Mouse (Mus musculus) urinary bladder, adult 2 months (tissue): ENCODE results near the gene Slc28a3. TPM values are rescaled to one million over a fixed set of nuclear protein-coding genes. Genes with fewer than 3 reads are reported as not detected.
A peak's percentile ranks its signal among the peaks of the same experiment; 100 is the strongest.

Experiments used
- DNase-seq: peaks from one replicate; pipeline ENCODE4 v3.0.0; 2022; ENCODE audit warnings: low spot score
- polyA plus RNA-seq: library from polyadenylated mRNA; depleted of rRNA; stranded (reverse); fragments of >200 nt; gene quantifications from 2 replicates; pipeline ENCODE4 v1.2.3, GENCODE M21; 2012; rRNA removed

Slc28a3 gene
- 0.06 and 0.07 TPM in 2 replicates for polyA plus RNA-seq

DNA sequence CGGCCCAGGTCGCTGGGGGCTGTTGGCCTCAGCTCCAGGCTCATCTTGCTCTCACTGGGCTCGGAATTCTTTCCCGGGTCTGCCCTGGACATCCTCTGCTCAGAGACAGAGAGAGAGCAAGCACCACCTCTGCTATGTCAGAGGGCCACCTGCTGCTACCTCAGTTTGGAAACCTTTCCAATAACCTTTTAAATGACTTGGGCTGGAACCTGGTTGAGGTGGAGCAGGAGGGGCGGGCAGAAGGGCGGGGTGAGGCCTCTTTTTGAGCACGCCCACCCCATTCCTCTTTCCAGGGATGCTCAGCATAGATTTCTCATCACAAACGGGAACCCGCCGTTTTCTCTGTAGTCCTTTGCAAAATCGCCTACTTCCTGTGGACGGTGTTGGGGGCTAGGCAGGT is at the start of gene Slc28a3:
Slc28a3 (minus strand) TSS at position 162 of the 400 bp plus-strand sequence.
- DNase-seq, result no peak

DNA sequence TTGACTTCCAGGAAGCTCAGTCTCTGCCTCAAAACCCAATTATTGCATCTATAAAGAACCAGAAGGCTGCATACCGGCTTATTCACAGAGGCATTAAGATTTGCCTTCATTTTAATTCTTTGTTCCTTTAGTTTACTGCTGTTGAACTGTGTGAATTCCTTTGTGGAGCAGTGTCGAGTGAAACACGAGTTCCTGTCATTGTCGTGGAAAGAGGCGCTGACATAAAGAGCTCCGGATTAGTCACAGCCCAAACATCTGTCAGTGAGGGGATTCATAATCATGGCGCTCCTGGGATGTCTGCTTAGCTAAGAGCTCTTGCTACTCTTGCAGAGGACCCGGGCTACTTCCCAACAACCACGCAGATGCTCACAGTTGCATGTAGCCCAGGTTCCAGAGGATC is 47.3 kb upstream of the Slc28a3 start:
- no peak for DNase-seq

GRCm38 (mm10) chr13:58656885-58657284 is 46.2 kb upstream of the Slc28a3 start:
- no peak for DNase-seq

DNA sequence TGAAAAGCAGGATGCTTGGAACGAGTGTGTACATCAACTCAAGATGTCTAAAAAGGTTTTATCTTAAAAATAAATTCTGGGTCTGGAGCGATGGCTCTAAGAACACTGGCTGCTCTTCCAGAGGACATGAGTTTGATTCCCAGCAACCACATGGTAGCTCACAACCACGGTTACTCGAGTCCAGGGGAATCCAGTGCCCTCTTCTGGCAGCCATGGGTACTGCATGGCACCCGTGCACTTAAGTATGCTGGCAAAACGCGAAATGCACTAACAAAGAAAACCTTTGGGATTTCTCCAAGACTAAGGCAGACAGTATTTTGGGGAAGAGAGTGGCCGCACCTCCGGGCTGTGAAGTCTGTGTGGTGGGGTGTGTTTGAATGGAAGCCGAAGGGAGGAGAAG is 44.9 kb upstream of the Slc28a3 start:
- DNase-seq, result no peak

- DNase-seq, result peak; percentile 25
Observed at GRCm38 (mm10) chr13:58640330-58640729, 29.7 kb upstream of the Slc28a3 start.

GRCm38 (mm10) chr13:58638950-58639349 is 28.3 kb upstream of the Slc28a3 start:
- no peak for DNase-seq

GRCm38 (mm10) chr13:58637360-58638002 is 26.8 kb upstream of the Slc28a3 start:
- no peak for DNase-seq

- no peak for DNase-seq
Observed at GRCm38 (mm10) chr13:58633887-58634286, 23.2 kb upstream of the Slc28a3 start.

DNA sequence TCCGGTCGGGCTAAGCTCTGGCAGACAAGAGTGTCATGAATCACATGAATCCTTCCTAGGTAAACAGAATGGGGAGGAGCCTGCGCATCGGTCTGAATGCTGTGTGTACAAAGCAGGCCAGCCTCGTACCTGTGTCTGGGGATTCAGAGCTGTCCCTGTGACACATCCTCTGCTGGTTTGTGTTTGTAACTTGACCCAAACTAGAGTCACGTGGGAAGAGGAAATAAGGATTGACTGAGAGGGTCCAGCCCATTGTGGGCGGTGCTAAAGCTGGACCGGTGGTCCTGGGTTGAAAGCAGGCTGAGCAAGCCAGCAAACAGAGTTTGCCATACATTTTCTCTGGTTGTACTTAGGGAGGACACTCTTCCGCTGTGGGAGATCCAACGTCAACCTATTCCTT is 20.1 kb upstream of the Slc28a3 start:
- no peak for DNase-seq

GRCm38 (mm10) chr13:58629365-58630050 is 18.8 kb upstream of the Slc28a3 start:
- no peak for DNase-seq

DNA sequence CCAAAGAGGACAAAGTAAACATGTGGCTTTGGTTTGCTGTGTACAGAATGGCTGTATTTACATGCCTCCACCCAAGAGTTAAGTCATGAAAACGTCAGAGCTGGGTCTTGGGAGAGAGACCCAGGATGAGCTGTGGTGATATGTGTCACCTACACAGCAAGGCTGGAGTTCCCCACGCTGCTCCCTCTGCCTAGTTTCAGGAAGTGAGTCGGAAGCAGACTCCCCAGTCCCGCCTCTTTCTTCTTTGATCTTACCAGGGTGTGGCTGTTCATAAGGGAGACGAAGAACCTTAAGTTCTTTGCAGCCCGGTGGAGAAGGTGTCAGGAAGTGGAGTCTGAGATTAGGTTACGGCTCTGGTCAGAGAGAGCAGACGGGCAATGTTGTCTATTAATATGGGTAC is 12.0 kb upstream of the Slc28a3 start:
- no peak for DNase-seq

DNA sequence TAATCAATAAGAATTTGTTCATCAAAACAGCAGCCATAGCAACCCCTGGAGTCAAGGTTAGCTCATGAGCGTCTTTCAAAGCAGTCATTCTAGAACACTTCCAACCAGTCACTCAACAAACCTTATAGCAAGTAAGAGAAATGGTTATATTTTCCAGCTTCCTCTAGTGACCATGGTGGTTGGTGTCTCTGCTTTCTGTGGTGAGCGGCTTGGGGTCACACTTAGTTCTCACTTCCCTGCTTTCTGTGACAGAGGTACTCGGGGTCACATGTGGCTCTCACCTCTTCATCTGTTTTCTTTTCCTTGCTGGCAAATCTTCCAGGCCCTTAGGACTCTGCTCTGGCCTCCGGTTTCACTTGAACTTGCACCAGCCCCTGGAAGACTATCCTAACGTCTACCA is 8.6 kb upstream of the Slc28a3 start:
- DNase-seq, result no peak

DNA sequence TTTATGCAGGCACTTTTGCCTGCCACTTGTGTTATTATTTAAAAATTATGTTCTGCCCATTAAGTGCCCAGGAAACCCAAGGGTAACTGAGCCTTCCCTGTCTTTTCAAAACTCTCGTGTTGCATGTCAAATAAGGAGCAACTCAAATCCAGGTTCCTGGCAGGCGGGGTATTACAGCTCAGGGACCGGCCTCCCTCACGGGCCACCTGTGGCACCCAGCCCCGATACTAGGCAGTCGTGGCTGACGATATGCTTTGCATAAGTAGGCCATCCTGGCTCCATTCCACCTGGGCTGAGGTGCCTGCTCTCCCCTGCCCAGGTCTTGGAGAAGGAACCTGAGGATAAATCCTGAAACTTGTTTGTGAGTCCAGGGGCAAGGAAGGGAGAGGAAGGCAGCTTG is 618 bp downstream of the Slc28a3 start:
- DNase-seq, result no peak

DNA sequence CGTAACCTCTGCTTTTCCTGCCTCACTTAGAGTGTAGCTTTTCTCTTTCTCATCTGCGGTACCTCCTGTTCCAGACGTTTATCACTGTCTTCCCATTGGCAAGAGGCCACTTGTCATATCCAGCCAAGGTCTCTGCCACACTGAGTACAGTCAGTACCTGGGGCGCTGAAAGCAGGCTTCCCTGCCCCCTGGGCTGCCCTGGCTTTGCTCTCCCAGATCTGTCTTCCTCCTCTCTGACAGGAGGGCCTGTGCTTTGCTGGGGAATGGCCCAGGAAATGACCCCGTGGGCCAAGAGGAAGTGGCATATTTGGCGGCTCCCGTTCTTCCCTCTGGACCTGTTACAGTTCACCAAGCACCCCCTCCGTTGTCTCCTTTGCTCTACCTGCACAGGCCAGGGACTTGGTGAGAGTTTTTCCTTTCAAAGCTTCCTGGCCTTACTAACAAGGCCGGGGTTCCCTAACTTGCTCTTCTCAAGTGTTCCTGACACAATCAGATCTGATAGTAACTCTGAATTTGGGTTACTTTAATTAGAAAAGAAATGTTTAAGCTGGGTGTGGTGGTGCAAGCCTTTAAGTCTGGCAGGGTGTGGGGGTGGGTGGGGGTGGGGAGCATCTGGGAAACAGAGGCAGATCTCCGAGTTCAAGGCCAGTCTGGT is 9.3 kb downstream of the Slc28a3 start:
- no peak for DNase-seq

GRCm38 (mm10) chr13:58598578-58598977 is 12.1 kb downstream of the Slc28a3 start:
- no peak for DNase-seq

DNA sequence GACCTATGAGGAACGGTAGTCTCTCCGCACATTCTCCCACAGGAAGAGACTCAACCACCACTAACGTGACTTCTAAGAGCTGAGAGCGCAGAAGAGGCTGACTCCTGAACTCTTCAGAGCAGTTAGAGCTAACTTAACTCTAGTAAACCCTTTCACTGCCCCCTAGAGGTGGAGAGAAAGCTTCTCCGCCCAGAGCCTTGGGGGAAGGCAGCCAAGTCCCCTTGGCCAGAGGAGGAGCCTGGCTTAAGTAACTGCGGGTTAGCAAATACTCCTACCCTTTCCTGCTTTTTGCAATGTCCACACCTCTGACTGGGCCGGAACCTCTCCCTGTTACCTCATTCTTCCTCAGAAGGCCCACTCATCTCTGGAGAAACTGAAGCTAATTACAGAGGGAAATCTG is 17.5 kb downstream of the Slc28a3 start:
- DNase-seq, result no peak

- no peak for DNase-seq
Observed at GRCm38 (mm10) chr13:58591912-58592311, 18.8 kb downstream of the Slc28a3 start.

DNA sequence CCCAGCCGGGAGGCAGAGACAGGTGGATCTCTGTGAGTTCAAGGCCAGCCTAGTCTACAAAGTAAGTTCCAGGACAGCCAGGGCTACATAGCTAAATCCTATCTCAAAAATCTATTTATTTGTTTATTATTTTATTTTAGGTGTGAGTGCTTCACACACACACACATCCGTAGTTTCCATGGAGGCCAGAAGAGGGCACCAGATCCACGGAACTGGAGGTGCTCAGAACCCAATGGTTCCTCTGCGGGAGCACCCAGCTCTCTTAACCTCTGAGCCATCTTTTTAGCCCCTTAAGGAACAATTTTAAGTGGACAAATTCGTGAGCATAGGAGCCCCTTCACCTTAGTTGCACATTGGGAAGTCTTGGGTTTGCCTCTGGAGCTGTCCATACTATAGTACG is 20.0 kb downstream of the Slc28a3 start:
- DNase-seq, result no peak

DNA sequence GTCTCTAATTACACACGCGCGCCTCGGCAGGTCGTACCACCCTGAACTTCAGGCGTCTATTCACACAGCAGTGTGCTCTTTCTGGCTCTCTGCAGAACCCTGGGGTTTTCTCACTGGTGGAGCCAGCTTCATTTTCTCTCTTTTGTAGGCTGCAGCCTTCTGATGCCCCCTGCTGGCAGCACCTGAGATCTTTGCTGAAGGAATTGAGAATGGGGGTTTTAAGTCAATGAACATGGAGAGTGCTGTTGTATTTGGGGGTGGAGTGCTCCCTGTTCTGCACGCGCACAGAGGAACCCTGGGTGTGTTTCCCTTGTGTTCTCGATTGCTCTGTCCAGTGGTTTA is 21.2 kb downstream of the Slc28a3 start:
- DNase-seq, result peak; percentile 31

- DNase-seq, result no peak
Observed at GRCm38 (mm10) chr13:58588655-58589516, 21.8 kb downstream of the Slc28a3 start.

DNA sequence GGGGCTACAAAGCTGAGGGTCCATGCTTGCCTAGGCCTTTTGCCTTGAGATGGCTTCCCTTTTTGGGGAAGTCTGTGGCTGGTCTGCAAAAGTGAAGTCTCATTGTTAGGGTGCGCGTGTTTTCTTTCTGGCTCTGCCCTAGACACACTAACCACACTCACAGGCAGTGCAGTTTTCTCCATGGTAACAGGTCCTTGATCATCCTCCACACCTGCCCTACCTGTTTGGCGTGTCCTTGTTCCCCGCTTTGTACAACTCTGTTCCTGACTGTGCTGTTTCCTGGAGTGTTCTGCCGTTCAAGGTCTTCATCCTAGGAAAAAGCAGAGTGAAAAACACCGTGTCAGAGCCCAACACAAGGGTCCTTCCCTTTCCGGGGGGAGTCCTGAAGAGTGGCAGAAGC is 22.7 kb downstream of the Slc28a3 start:
- DNase-seq, result no peak

- no peak for DNase-seq
Observed at GRCm38 (mm10) chr13:58566181-58566580, 44.5 kb downstream of the Slc28a3 start.
